Mouse (Mus musculus): ENCODE results near the gene Golt1a.

DNA sequence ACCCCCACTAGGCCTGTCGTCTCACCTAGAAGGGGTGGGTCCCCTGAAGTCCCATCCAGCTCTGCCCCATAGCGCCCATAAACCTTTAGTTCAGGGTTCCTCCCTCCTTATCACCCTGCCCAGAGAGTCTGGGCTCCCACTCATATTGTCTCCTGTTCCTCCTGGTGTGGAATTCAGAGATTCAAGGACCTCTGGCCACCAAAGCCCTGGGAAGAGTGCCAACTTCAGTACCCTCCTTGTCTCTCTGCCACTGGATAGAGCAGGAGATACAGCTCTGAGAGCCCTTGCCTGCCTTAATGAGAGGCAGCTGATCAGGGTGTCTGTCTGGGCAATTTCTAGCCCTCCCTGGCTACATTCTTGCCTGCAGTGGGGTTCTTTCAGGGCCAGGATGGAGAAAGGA lies 55.3 kb downstream of the Golt1a start:
- TF ChIP-seq MAX (IDR thresholded peaks at IDR 0.05) (no peak), CTCF (IDR thresholded peaks at IDR 0.05; ENCODE audit: control insufficient read depth, insufficient read depth, insufficient read length) (no peak), CEBPB (IDR thresholded peaks at IDR 0.05; ENCODE audit: low read depth) (no peak), USF1 (IDR thresholded peaks at IDR 0.05; ENCODE audit: low read depth) (no peak), FOSL1 (IDR thresholded peaks at IDR 0.05; ENCODE audit: insufficient read depth, low read length, poor library complexity, severe bottlenecking) (no peak), MYOD1 (IDR thresholded peaks at IDR 0.05; ENCODE audit: control insufficient read depth, insufficient read length, low read depth) (no peak)
